Mouse (Mus musculus): ENCODE measurements around the gene Cdr2. TPM values are rescaled to one million over a fixed set of nuclear protein-coding genes. Genes with fewer than 3 reads are reported as not detected.

The Cdr2 gene
- polyA plus RNA-seq, 1 experiment from 2014 or later = 18.7 TPM

Other genes with a start within 250 kb of the Cdr2 start
- gene Vwa3a, start 243.0 kb downstream of the Cdr2 start, polyA plus RNA-seq (2014; fragmentation: Nextera tagmentation; extraction: Ambion mirVana) = 0.86 and 1.1 TPM in 2 replicates
- gene Gm5737, start 169.9 kb downstream of the Cdr2 start, polyA plus RNA-seq (2014; fragmentation: Nextera tagmentation; extraction: Ambion mirVana) = not detected in 2 replicates
- gene Eef2k, start 139.5 kb downstream of the Cdr2 start, polyA plus RNA-seq (2014; fragmentation: Nextera tagmentation; extraction: Ambion mirVana) = 11.6 and 16.9 TPM in 2 replicates
- gene Polr3e, start 64.6 kb downstream of the Cdr2 start, polyA plus RNA-seq (2014; fragmentation: Nextera tagmentation; extraction: Ambion mirVana) = 14.5 and 16.2 TPM in 2 replicates
- gene Mfsd13b, start 197 bp upstream of the Cdr2 start, polyA plus RNA-seq (2014; fragmentation: Nextera tagmentation; extraction: Ambion mirVana) = 0.41 TPM in 1 of 2 replicates, not detected in the other
- 200 and 204 TPM in 2 replicates for gene Mettl9, start 52.1 kb upstream of the Cdr2 start, polyA plus RNA-seq (2014; fragmentation: Nextera tagmentation; extraction: Ambion mirVana)
- gene Igsf6, start 92.3 kb upstream of the Cdr2 start, polyA plus RNA-seq (2014; fragmentation: Nextera tagmentation; extraction: Ambion mirVana) = 0.87 and 1.6 TPM in 2 replicates
- gene Otoa, start 99.3 kb upstream of the Cdr2 start, polyA plus RNA-seq (2014; fragmentation: Nextera tagmentation; extraction: Ambion mirVana) = 0.09 and 0.13 TPM in 2 replicates

Data from neural tube, embryonic 14.5 days (tissue).